Comparison of ENCODE assay signal across 13 mouse cellular contexts in genomic region chrX:38216986-38217675, GRCm38 (mm10). TPM values are rescaled to one million over a fixed set of nuclear protein-coding genes. Genes with fewer than 3 reads are reported as not detected.
DNase-seq lines count a peak whose midpoint lies in the region; ATAC-seq and TF ChIP-seq lines count a peak whose summit lies in the region.
"Had no signal": no experiment of that assay in that cellular context is flagged by ENCODE, and none has a peak within 500 bp of the region (broad histone marks: within the 10 kb centered on the region; RNA-seq: fewer than 3 reads in every experiment).

No protein-coding gene starts in this region.

- TF ChIP-seq CTCF in brain, embryonic 14.5 days (IDR thresholded peaks at IDR 0.05; ENCODE audit: borderline replicate concordance, extremely low read depth, insufficient read depth, insufficient read length): no peak
- TF ChIP-seq CTCF in stomach, postnatal 0 days (IDR thresholded peaks at IDR 0.05; ENCODE audit: low read depth): no peak

- H3K27ac ChIP-seq in midbrain, embryonic 14.5 days (replicated peaks; ENCODE audit: low read depth, low read length): no peak overlapping the region
- H3K27ac ChIP-seq in midbrain, embryonic 13.5 days: no peak overlapping the region
- no peak overlapping the region for H3K27ac ChIP-seq in kidney, embryonic 14.5 days (ENCODE audit: low read depth, low read length)
- no peak overlapping the region for H3K27ac ChIP-seq in stomach, postnatal 0 days (replicated peaks)
- H3K27ac ChIP-seq in hindbrain, embryonic 11.5 days (ENCODE audit: low read depth, low read length): no peak overlapping the region
- H3K27ac ChIP-seq: liver, embryonic 15.5 days had no signal

- H3K9ac ChIP-seq in midbrain, embryonic 14.5 days (replicated peaks; ENCODE audit: low read length): no peak overlapping the region
- no peak overlapping the region for H3K9ac ChIP-seq in midbrain, embryonic 13.5 days (replicated peaks)
- no peak overlapping the region for H3K9ac ChIP-seq in kidney, embryonic 14.5 days (ENCODE audit: low read depth, low read length)
- no peak overlapping the region for H3K9ac ChIP-seq in stomach, postnatal 0 days (ENCODE audit: low read length)
- H3K9ac ChIP-seq in hindbrain, embryonic 11.5 days (ENCODE audit: low read depth, low read length): no peak overlapping the region
- H3K9ac ChIP-seq: liver, embryonic 15.5 days had no signal

- no peaks in the 10 kb centered on the region for H3K4me1 ChIP-seq in midbrain, embryonic 14.5 days (ENCODE audit: control insufficient read depth, insufficient read depth, low read length)
- H3K4me1 ChIP-seq in midbrain, embryonic 13.5 days (replicated peaks): no peaks in the 10 kb centered on the region
- H3K4me1 ChIP-seq in kidney, embryonic 14.5 days (ENCODE audit: control insufficient read depth, insufficient read depth, low read length): no peaks in the 10 kb centered on the region
- H3K4me1 ChIP-seq in stomach, postnatal 0 days (replicated peaks; ENCODE audit: control insufficient read depth, insufficient read depth): no peaks in the 10 kb centered on the region
- no peaks in the 10 kb centered on the region for H3K4me1 ChIP-seq in hindbrain, embryonic 11.5 days (replicated peaks; ENCODE audit: control insufficient read depth, insufficient read depth, low read length)
- H3K4me1 ChIP-seq: liver, embryonic 15.5 days had no signal

- no peaks in the 10 kb centered on the region for H3K9me3 ChIP-seq in midbrain, embryonic 14.5 days (ENCODE audit: control insufficient read depth, low read length)
- H3K9me3 ChIP-seq in midbrain, embryonic 13.5 days: no peaks in the 10 kb centered on the region
- H3K9me3 ChIP-seq in kidney, embryonic 14.5 days (ENCODE audit: control insufficient read depth, low read length): no peaks in the 10 kb centered on the region
- no peaks in the 10 kb centered on the region for H3K9me3 ChIP-seq in stomach, postnatal 0 days (ENCODE audit: control insufficient read depth, low read length)
- no peaks in the 10 kb centered on the region for H3K9me3 ChIP-seq in hindbrain, embryonic 11.5 days (ENCODE audit: control insufficient read depth, low read length)
- H3K9me3 ChIP-seq: G1E; liver, embryonic 15.5 days had no signal

- no peak overlapping the region for H3K4me3 ChIP-seq in midbrain, embryonic 14.5 days (replicated peaks; ENCODE audit: low read depth, low read length)
- no peak overlapping the region for H3K4me3 ChIP-seq in midbrain, embryonic 13.5 days (replicated peaks)
- no peak overlapping the region for H3K4me3 ChIP-seq in kidney, embryonic 14.5 days (ENCODE audit: low read length)
- no peak overlapping the region for H3K4me3 ChIP-seq in stomach, postnatal 0 days (ENCODE audit: low read depth, low read length)
- no peak overlapping the region for H3K4me3 ChIP-seq in hindbrain, embryonic 11.5 days (ENCODE audit: low read depth, low read length)
- H3K4me3 ChIP-seq: erythroblast, embryonic 14.5 days; liver, embryonic 15.5 days had no signal

- WGBS in midbrain, embryonic 14.5 days: 84% methylated on average over 9 of the region's 9 CpGs
- 81% methylated on average over 8 of the region's 9 CpGs for WGBS in midbrain, embryonic 13.5 days
- 73% methylated on average over 9 of the region's 9 CpGs for WGBS in kidney, embryonic 14.5 days
- WGBS in stomach, postnatal 0 days: 73% methylated on average over 9 of the region's 9 CpGs
- 83% methylated on average over 9 of the region's 9 CpGs for WGBS in hindbrain, embryonic 11.5 days

- no peak overlapping the region for H3K4me2 ChIP-seq in midbrain, embryonic 14.5 days (ENCODE audit: low read length)
- H3K4me2 ChIP-seq in midbrain, embryonic 13.5 days (replicated peaks): no peak overlapping the region
- H3K4me2 ChIP-seq in kidney, embryonic 14.5 days (replicated peaks; ENCODE audit: low read depth, low read length): no peak overlapping the region
- H3K4me2 ChIP-seq in stomach, postnatal 0 days (replicated peaks; ENCODE audit: low read depth): no peak overlapping the region
- H3K4me2 ChIP-seq in hindbrain, embryonic 11.5 days (replicated peaks; ENCODE audit: low read depth, low read length): no peak overlapping the region
- H3K4me2 ChIP-seq: liver, embryonic 15.5 days had no signal

- no peaks in the 10 kb centered on the region for H3K36me3 ChIP-seq in midbrain, embryonic 14.5 days (ENCODE audit: control insufficient read depth, insufficient read depth, low read length)
- H3K36me3 ChIP-seq in midbrain, embryonic 13.5 days: no peaks in the 10 kb centered on the region
- no peaks in the 10 kb centered on the region for H3K36me3 ChIP-seq in kidney, embryonic 14.5 days (ENCODE audit: control insufficient read depth, insufficient read depth, low read length)
- H3K36me3 ChIP-seq in stomach, postnatal 0 days (ENCODE audit: control insufficient read depth, insufficient read depth, low read length): no peaks in the 10 kb centered on the region
- no peaks in the 10 kb centered on the region for H3K36me3 ChIP-seq in hindbrain, embryonic 11.5 days (ENCODE audit: control insufficient read depth, insufficient read depth, low read length)
- H3K36me3 ChIP-seq: G1E; liver, embryonic 15.5 days had no signal

- DNase-seq in midbrain, embryonic 14.5 days: peak; percentile 38
- peak; percentile 48 for DNase-seq in brain, embryonic 14.5 days (ENCODE audit: low read depth)
- DNase-seq in stomach, postnatal 0 days (ENCODE audit: low spot score): peak; percentile 18
- no peak for DNase-seq in layer of hippocampus, postnatal 36 days
- DNase-seq in hindbrain, embryonic 11.5 days (ENCODE audit: low spot score): no peak
- DNase-seq: cerebellum, postnatal 14 days; gastrocnemius, postnatal 14 days; spleen, adult 18-20 months had no signal

- TF ChIP-seq POLR2A in brain, embryonic 14.5 days (IDR thresholded peaks at IDR 0.05; ENCODE audit: borderline replicate concordance, extremely low read depth, insufficient read depth, insufficient read length, poor library complexity, severe bottlenecking): no peak

- no peak for TF ChIP-seq EP300 in stomach, postnatal 0 days (optimal IDR thresholded peaks at IDR 0.05)

- H3K27me3 ChIP-seq in midbrain, embryonic 14.5 days (ENCODE audit: control insufficient read depth, insufficient read depth, low read length): no peaks in the 10 kb centered on the region
- H3K27me3 ChIP-seq in midbrain, embryonic 13.5 days: no peaks in the 10 kb centered on the region
- H3K27me3 ChIP-seq in kidney, embryonic 14.5 days (ENCODE audit: control insufficient read depth, insufficient read depth, low read length): no peaks in the 10 kb centered on the region
- no peaks in the 10 kb centered on the region for H3K27me3 ChIP-seq in stomach, postnatal 0 days (ENCODE audit: control insufficient read depth, insufficient read depth, low read length)
- H3K27me3 ChIP-seq in hindbrain, embryonic 11.5 days (ENCODE audit: control insufficient read depth, insufficient read depth, low read length): no peaks in the 10 kb centered on the region
- H3K27me3 ChIP-seq: liver, embryonic 15.5 days had no signal

- no peak for ATAC-seq in midbrain, embryonic 14.5 days (ENCODE audit: low FRiP score, low TSS enrichment)
- no peak for ATAC-seq in midbrain, embryonic 13.5 days
- ATAC-seq in kidney, embryonic 14.5 days (ENCODE audit: low FRiP score, low TSS enrichment): peak; percentile 43; the same call in 1 of the 2 replicates
- ATAC-seq in stomach, postnatal 0 days (ENCODE audit: low FRiP score, low TSS enrichment): no peak
- ATAC-seq in hindbrain, embryonic 11.5 days (ENCODE audit: low FRiP score): no peak

RNA-seq across cellular contexts. Expression of gene Zbtb33, which starts 27.5 kb away (rescaled TPM):
- 10.6 and 10.8 TPM in 2 replicates for polyA plus RNA-seq in midbrain, embryonic 14.5 days (2014; fragmentation: Nextera tagmentation; extraction: Ambion mirVana)
- 6.0 and 6.6 TPM in 2 replicates for polyA plus RNA-seq in midbrain, embryonic 13.5 days (2015; fragmentation: Nextera tagmentation; extraction: Ambion mirVana)
- 17.7 and 22.6 TPM in 2 replicates for polyA plus RNA-seq in brain, embryonic 14.5 days (2012; rRNA removed)
- polyA plus RNA-seq in kidney, embryonic 14.5 days (2014; fragmentation: Nextera tagmentation; extraction: Ambion mirVana): 6.9 and 8.0 TPM in 2 replicates
- 1.7 and 2.0 TPM in 2 replicates for polyA plus RNA-seq in stomach, postnatal 0 days (2015; fragmentation: Nextera tagmentation; extraction: Ambion mirVana)
- total RNA-seq in layer of hippocampus, postnatal 36 days (2021): 10 to 100 TPM; 24.0 to 25.8 TPM
- 9.9 and 15.8 TPM in 2 replicates for polyA plus RNA-seq in hindbrain, embryonic 11.5 days (2014; fragmentation: Nextera tagmentation; extraction: Ambion mirVana)

RNA-seq across cellular contexts. Expression of gene Tmem255a, which starts 35.1 kb away (rescaled TPM):
- 25.0 and 26.2 TPM in 2 replicates for polyA plus RNA-seq in midbrain, embryonic 14.5 days (2014; fragmentation: Nextera tagmentation; extraction: Ambion mirVana)
- 17.5 and 21.9 TPM in 2 replicates for polyA plus RNA-seq in midbrain, embryonic 13.5 days (2015; fragmentation: Nextera tagmentation; extraction: Ambion mirVana)
- polyA plus RNA-seq in brain, embryonic 14.5 days (2012; rRNA removed): 12.0 and 18.7 TPM in 2 replicates
- polyA plus RNA-seq in kidney, embryonic 14.5 days (2014; fragmentation: Nextera tagmentation; extraction: Ambion mirVana): 23.5 and 31.5 TPM in 2 replicates
- 9.4 and 10.2 TPM in 2 replicates for polyA plus RNA-seq in stomach, postnatal 0 days (2015; fragmentation: Nextera tagmentation; extraction: Ambion mirVana)
- total RNA-seq in layer of hippocampus, postnatal 36 days (2021): 10 to 100 TPM; 20.0 to 24.1 TPM
- polyA plus RNA-seq in hindbrain, embryonic 11.5 days (2014; fragmentation: Nextera tagmentation; extraction: Ambion mirVana): 19.7 and 20.6 TPM in 2 replicates
- polyA plus RNA-seq: erythroblast, embryonic 14.5 days; G1E had no signal

Comparison
In these comparisons a context has a peak if more than half of its experiments do, and no peak if none do; other contexts are left out.
1. DNase-seq: peak in midbrain, embryonic 14.5 days (single experiment), brain, embryonic 14.5 days (single experiment) and stomach, postnatal 0 days (single experiment); none in layer of hippocampus, postnatal 36 days (0 of 2) and hindbrain, embryonic 11.5 days (single experiment).